Mouse (Mus musculus) heart, embryonic 11.5 days (tissue): ENCODE measurements around the gene Mtap. TPM values are rescaled to one million over a fixed set of nuclear protein-coding genes. Genes with fewer than 3 reads are reported as not detected.

ENCODE experiments used
- ATAC-seq: fragments of 200-750 bp; cut with Nextera tagmentation; replicated peaks from 2 replicates; pipeline ENCODE4 v1.8.0; 2017; ENCODE audit warnings: moderate library complexity; ENCODE audit not compliant: insufficient number of reproducible peaks, low FRiP score, low TSS enrichment
- H3K27ac ChIP-seq: fragments of 300-500 bp; sonication (generic); 2 replicates; pipeline ENCODE4 v1.5.1; 2014; ENCODE audit warnings: mild to moderate bottlenecking, low read depth, low read length
- H3K27me3 ChIP-seq: fragments of 300-500 bp; sonication (generic); 2 replicates; pipeline ENCODE4 v1.6.1; 2014; ENCODE audit warnings: mild to moderate bottlenecking, low read length, mixed read lengths; ENCODE audit not compliant: control insufficient read depth, insufficient read depth
- H3K36me3 ChIP-seq: fragments of 300-500 bp; sonication (generic); 2 replicates; pipeline ENCODE4 v1.6.1; 2014; ENCODE audit warnings: mild to moderate bottlenecking, low read length, moderate library complexity, mixed read lengths; ENCODE audit not compliant: control insufficient read depth, insufficient read depth
- H3K4me1 ChIP-seq: fragments of 300-500 bp; sonication (generic); 2 replicates; pipeline ENCODE4 v1.6.1; 2014; ENCODE audit warnings: low read length; ENCODE audit not compliant: control insufficient read depth, insufficient read depth
- H3K4me2 ChIP-seq: fragments of 300-500 bp; sonication (generic); 2 replicates; pipeline ENCODE4 v1.6.1; 2014; ENCODE audit warnings: mild to moderate bottlenecking, moderate library complexity
- H3K4me3 ChIP-seq: fragments of 300-500 bp; sonication (generic); 2 replicates; pipeline ENCODE4 v1.5.1; 2014; ENCODE audit warnings: low read depth, low read length
- H3K9ac ChIP-seq: fragments of 300-500 bp; sonication (generic); 2 replicates; pipeline ENCODE4 v1.6.1; 2014; ENCODE audit warnings: mild to moderate bottlenecking, low read depth, low read length, moderate library complexity
- H3K9me3 ChIP-seq: fragments of 300-500 bp; sonication (generic); replicated peaks from 2 replicates; pipeline ENCODE4 v1.6.1; 2016; ENCODE audit warnings: low read length; ENCODE audit not compliant: control insufficient read depth
- WGBS: fragments of 180-500 bp; shearing (Covaris S2); extraction: QIAGEN DNeasy Blood & Tissue Kit; methylation state at CpG from one replicate; pipeline ENCODE4 v1.1.7; 2014; ENCODE audit not compliant: insufficient replicate concordance; 5-methylcytosine and 5-hydroxymethylcytosine counted together
- polyA plus RNA-seq: library from polyadenylated mRNA; unstranded; fragments of >200 nt; fragmentation: Nextera tagmentation; extraction: Ambion mirVana; gene quantifications from 2 replicates; pipeline ENCODE4 v1.2.1, GENCODE M21; 2014

Gene Mtap
- polyA plus RNA-seq, 1 experiment from 2014 or later = 76.8 TPM

DNA sequence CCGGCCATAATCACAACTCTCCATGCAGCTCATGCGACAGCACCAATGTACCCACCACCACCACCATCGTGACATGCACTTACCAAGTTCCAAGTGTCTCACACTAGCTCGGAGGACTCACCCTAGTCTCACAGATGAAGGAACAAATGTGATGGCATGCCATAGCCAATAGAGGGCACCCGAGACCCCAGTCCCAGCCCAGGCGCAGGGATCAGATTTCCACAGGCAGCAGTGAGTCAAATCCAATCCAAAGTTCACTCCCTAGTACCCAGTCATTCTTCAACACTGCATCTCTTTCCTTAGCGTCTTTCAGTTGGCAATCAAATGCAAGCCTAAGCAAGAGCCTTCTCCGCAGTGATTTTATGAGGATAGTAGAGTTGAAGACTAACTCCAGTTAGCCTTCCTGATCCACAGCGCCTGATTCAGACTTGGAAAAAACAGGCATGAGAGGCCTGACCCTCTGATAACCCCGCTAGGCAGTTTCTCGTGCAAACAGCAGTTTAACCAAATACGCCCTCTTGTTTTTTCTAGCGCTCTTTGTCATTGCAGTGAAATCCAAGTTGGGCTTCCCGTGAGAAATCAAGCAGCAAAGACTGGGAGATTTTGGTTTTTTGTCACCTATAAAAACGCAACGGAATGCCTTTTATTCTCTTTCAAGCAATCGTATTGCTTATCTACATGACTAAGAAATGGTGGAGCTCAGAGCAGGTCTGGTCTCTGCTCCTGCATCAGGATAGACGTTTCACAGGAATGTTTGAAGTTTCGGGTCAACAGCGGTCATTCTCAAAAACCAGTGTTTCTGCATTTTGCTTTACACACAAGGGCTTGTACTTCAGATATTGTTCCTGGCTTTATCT lies 8.6 kb upstream of the Mtap start:
- Histone ChIP-seq H3K9me3 (no peaks in the 10 kb centered on the region), H3K27me3 (no peaks in the 10 kb centered on the region), H3K9ac (no peak overlapping the region), H3K4me1 (peaks cover 5% of the 10 kb centered on the region; the same call in 1 of the 2 replicates), H3K36me3 (no peaks in the 10 kb centered on the region), H3K4me2 (peak overlapping the region; percentile 44), H3K27ac (peak overlapping the region; percentile 8; the same call in 1 of the 2 replicates), H3K4me3 (no peak overlapping the region)
- ATAC-seq = peak; percentile 48
- WGBS = 16% methylated on average over 20 of the region's 20 CpGs

DNA sequence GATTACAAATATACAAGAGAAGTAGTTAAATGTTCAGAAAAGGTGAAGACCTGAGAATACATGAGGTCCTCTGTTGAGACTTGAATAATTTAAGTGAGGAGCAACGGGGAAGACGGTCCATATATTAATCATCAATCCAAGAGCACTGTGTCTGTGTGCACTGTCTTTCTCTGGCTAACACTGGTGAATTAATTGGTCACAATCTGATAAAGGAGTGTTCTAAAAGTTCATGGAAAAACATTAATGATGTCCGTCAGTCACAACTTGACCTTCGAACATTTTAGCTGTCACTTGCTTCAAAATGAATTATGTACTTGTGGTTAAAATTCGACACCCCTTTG lies 8.0 kb upstream of the Mtap start:
- no peak overlapping the region for H3K4me3 ChIP-seq
- no peak overlapping the region for H3K9ac ChIP-seq
- H3K36me3 ChIP-seq = no peaks in the 10 kb centered on the region
- WGBS = 65% methylated on average over 5 of the region's 5 CpGs
- H3K4me2 ChIP-seq = no peak overlapping the region
- H3K27ac ChIP-seq = no peak overlapping the region; the same call in 1 of the 2 replicates
- ATAC-seq = no peak
- H3K4me1 ChIP-seq = peaks cover 5% of the 10 kb centered on the region; the same call in 1 of the 2 replicates
- no peaks in the 10 kb centered on the region for H3K9me3 ChIP-seq
- H3K27me3 ChIP-seq = no peaks in the 10 kb centered on the region

DNA sequence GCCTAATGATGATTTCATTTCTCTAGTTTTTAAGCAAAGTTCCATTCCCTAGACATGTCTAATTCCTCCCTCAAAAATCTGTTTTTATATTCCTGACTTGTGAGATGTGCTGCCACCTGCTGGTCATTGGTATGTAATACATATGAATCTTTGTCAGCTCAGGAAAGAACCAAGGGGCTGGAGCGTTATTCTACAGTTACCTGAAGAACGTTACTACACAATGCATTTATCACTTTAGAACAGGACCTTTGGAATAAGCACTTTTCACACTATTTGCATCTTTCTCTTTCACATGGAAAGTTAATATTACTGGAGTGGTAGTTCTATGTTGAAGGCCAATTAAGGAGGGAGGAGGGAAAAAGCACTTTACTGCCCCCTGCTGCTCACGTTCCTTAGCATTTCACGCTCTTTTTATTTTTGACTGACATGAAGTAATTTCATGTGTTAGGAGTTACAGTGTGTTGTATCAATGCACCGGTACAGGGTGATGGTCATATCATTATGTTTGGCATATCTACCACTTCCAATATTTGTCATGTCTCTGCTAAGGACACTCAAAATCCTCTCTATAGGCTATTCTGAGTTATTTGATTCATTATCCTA lies 7.5 kb upstream of the Mtap start:
- Histone ChIP-seq H3K9me3 (no peaks in the 10 kb centered on the region), H3K4me3 (no peak overlapping the region), H3K4me1 (peaks cover 5% of the 10 kb centered on the region; the same call in 1 of the 2 replicates), H3K9ac (no peak overlapping the region), H3K4me2 (0 out of 2 replicates have a peak overlapping the region, but pooled peaks have one; percentile 14), H3K27ac (no peak overlapping the region), H3K36me3 (no peaks in the 10 kb centered on the region), H3K27me3 (no peaks in the 10 kb centered on the region)
- no peak for ATAC-seq
- WGBS = 9% methylated on average over 5 of the region's 5 CpGs

DNA sequence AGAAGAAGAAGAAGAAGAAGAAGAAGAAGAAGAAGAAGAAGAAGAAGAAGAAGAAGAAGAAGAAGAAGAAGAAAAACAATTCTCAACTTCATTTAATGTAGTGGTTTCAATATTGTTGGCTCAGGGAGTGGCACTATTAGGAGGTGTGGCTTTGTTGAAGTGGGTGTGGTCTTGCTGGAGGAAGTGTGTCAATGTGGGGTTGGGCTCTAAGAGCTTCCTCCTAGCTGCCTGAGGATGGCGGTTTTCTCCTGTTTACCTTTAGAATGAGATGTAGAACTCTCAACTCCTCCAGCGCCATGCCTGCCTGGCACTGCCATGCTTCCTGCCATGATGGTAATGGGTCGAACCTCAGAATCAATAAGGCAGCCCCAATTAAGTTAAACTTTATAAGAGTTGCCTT lies 5.1 kb upstream of the Mtap start:
- no peak overlapping the region for H3K4me3 ChIP-seq
- no peak overlapping the region for H3K4me2 ChIP-seq
- no peaks in the 10 kb centered on the region for H3K9me3 ChIP-seq
- 83% methylated on average over 3 of the region's 3 CpGs for WGBS
- no peak overlapping the region for H3K27ac ChIP-seq
- no peak for ATAC-seq
- H3K36me3 ChIP-seq = no peaks in the 10 kb centered on the region
- H3K4me1 ChIP-seq = peaks cover 5% of the 10 kb centered on the region; the same call in 1 of the 2 replicates
- H3K27me3 ChIP-seq = no peaks in the 10 kb centered on the region
- no peak overlapping the region for H3K9ac ChIP-seq

DNA sequence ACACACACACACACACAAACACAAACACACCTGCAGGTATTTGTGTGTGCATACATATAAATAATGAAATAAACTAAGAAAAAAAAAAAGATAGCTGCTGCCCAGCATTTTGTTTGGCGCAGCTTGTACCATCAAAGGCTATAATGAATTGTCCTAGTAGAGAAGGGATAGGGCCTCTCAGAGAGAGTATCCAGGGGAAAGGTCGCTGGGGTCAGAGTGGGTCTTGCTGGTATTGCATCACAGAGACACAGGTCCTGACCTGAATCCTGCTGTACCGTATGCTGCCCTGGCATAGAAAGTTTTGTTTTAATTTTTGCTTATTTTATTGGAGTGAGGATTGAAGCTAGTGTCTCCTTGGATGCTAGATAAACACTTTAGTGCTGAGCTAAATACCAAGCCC lies 566 bp upstream of the Mtap start:
- 50% methylated on average over 3 of the region's 3 CpGs for WGBS
- H3K27ac ChIP-seq = no peak overlapping the region

DNA sequence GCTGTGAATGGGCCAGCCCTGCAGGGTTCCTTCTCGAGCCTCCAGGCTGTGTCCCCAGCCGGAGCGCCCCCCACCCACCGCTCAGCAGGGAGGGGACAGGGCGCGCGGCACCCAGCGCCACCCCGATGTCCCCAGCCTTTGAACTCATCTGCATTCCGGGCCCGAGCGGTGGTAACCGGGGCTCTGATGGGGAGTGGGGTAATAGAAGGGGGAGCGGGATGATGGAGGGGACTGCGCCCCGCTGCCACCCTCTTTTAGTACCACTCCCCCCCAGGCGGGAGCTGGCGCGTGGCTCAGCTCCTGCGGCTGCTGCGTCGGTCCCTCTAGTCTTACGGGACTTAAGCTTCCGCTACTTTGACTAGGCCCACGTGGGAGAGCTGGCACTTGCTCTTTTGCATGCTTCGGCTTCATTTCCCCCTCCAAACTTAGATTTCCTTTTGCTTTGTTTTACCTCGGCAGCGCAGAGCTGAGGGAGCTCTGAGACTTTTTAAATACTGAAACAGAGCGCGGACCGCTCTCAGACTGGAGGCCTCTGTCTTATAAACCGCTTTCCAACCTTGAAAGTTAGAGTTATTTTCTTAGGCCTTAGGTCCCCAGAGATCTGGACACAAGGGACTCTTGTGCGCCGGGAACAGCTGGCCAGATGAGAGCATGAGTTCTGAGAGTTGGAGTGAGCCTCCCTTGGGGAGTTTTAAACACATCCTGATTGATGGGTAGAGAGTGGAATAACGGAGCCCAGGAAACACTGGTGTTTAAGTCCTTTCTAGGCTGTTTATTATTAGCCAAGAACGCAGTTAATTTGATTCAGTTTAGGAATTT lies 829 bp downstream of the Mtap start:
- H3K9me3 ChIP-seq = no peaks in the 10 kb centered on the region
- H3K9ac ChIP-seq = peak overlapping the region; percentile 88
- H3K27me3 ChIP-seq = no peaks in the 10 kb centered on the region
- peak overlapping the region; percentile 76 for H3K27ac ChIP-seq
- H3K36me3 ChIP-seq = 0 out of 2 replicates have a peak, but pooled peaks cover under 1% of the 10 kb centered on the region
- peak overlapping the region; percentile 72 for H3K4me3 ChIP-seq
- peaks cover 22% of the 10 kb centered on the region for H3K4me1 ChIP-seq
- WGBS = under 1% methylated on average over 36 of the region's 36 CpGs
- peak overlapping the region; percentile 62 for H3K4me2 ChIP-seq
- peak; percentile 60 for ATAC-seq

More for the DNA sequence above, 566 bp upstream of the Mtap start:
- H3K4me1 ChIP-seq = peaks cover 19% of the 10 kb centered on the region
- H3K36me3 ChIP-seq = no peaks in the 10 kb centered on the region
- H3K27me3 ChIP-seq = no peaks in the 10 kb centered on the region
- no peak for ATAC-seq
- H3K9ac ChIP-seq = no peak overlapping the region
- H3K4me3 ChIP-seq = peak overlapping the region; percentile 72; the same call in 1 of the 2 replicates
- H3K4me2 ChIP-seq = peak overlapping the region; percentile 62
- H3K9me3 ChIP-seq = no peaks in the 10 kb centered on the region

DNA sequence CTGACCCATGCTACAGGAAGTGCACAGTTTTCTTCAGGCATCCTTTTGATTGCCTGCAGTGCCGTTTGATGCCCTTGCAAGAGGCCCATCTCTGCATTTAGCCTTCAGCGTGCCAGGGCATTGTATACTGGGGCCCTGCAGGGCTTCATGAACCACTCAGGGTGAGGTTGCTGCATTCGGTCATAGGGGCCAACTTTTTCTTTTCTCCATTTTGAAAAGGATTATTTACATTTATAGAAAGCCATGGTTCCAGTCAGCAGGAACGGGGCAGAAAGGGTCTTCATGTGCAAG lies 1.4 kb downstream of the Mtap start:
- peak overlapping the region; percentile 72 for H3K4me3 ChIP-seq
- H3K36me3 ChIP-seq = 0 out of 2 replicates have a peak, but pooled peaks cover 3% of the 10 kb centered on the region
- ATAC-seq = no peak
- peak overlapping the region; percentile 76; the same call in 1 of the 2 replicates for H3K27ac ChIP-seq
- peak overlapping the region; percentile 88 for H3K9ac ChIP-seq
- H3K27me3 ChIP-seq = no peaks in the 10 kb centered on the region
- peaks cover 22% of the 10 kb centered on the region for H3K4me1 ChIP-seq
- peak overlapping the region; percentile 62 for H3K4me2 ChIP-seq
- no peaks in the 10 kb centered on the region for H3K9me3 ChIP-seq
- WGBS = 25% methylated on average over 4 of the region's 4 CpGs

DNA sequence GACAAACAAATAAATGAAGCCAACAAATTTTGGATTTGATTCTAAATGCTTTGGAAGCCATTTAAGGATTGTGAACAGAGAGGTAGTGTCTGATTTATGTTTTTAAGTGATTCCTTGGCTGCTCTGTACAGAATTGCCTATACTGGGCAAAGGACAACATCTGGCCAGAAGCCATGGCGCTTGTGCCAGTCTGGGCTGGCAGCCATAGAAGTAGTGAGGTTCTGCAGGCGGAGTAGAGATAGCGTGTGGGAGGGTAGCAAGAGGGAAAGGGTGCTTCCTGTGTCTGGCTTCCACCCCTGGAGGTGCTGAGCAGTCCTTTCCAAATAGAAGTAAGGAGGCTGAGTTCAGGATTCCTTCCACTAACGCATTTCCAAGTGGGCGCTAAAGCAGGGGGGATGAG lies 3.9 kb downstream of the Mtap start:
- 49% methylated on average over 5 of the region's 5 CpGs for WGBS
- no peak overlapping the region for H3K9ac ChIP-seq
- no peak overlapping the region for H3K4me3 ChIP-seq
- no peak overlapping the region for H3K27ac ChIP-seq
- H3K36me3 ChIP-seq = 0 out of 2 replicates have a peak, but pooled peaks cover 3% of the 10 kb centered on the region
- H3K4me2 ChIP-seq = no peak overlapping the region; the same call in 1 of the 2 replicates
- no peaks in the 10 kb centered on the region for H3K9me3 ChIP-seq
- no peaks in the 10 kb centered on the region for H3K27me3 ChIP-seq
- ATAC-seq = no peak
- peaks cover 22% of the 10 kb centered on the region for H3K4me1 ChIP-seq
